Mouse (Mus musculus) C2C12 (cell line): Measurements from ENCODE around the gene Vat1. TPM values are rescaled to one million over a fixed set of nuclear protein-coding genes. Genes with fewer than 3 reads are reported as not detected.

ENCODE experiments used
- H3K27me3 ChIP-seq: one replicate; pipeline ENCODE4 v1.6.1; 2011; ENCODE audit not compliant: control insufficient read depth, insufficient read depth, insufficient read length
- H3K36me3 ChIP-seq: one replicate; pipeline ENCODE4 v1.6.1; 2011; ENCODE audit not compliant: control insufficient read depth, insufficient read depth
- H3K4me3 ChIP-seq: one replicate; pipeline ENCODE4 v1.5.1; 2011; ENCODE audit warnings: mild to moderate bottlenecking, control low read depth; ENCODE audit not compliant: poor library complexity, insufficient read depth, severe bottlenecking
- H3K79me2 ChIP-seq: one replicate; pipeline ENCODE4 v1.6.1; 2011; ENCODE audit not compliant: control insufficient read depth, insufficient read depth
- H3K79me3 ChIP-seq: one replicate; pipeline ENCODE4 v1.6.1; 2011; ENCODE audit warnings: low read depth, control low read depth
- H3ac ChIP-seq: one replicate; pipeline ENCODE3; 2011; ENCODE audit warnings: low read depth; ENCODE audit not compliant: control insufficient read depth, insufficient read length
- CEBPB ChIP-seq: IDR thresholded peaks from one replicate; pipeline ENCODE4 v1.6.1; 2011; ENCODE audit warnings: low read depth, mild to moderate bottlenecking, control low read depth, moderate library complexity
- CTCF ChIP-seq: IDR thresholded peaks from one replicate; pipeline ENCODE4 v1.5.1; 2011; ENCODE audit not compliant: control insufficient read depth, insufficient read depth, insufficient read length
- FOSL1 ChIP-seq: IDR thresholded peaks from one replicate; pipeline ENCODE4 v1.8.0; 2011; ENCODE audit warnings: mild to moderate bottlenecking, low read length; ENCODE audit not compliant: poor library complexity, insufficient read depth, severe bottlenecking
- MAX ChIP-seq: IDR thresholded peaks from one replicate; pipeline ENCODE4 v1.6.1; 2011; ENCODE audit warnings: mild to moderate bottlenecking, control low read depth
- MYOD1 ChIP-seq: IDR thresholded peaks from one replicate; pipeline ENCODE4 v1.6.1; 2011; ENCODE audit warnings: low read depth; ENCODE audit not compliant: control insufficient read depth, insufficient read length
- MYOG ChIP-seq: IDR thresholded peaks from one replicate; pipeline ENCODE4 v1.6.1; 2011; ENCODE audit not compliant: control insufficient read depth, insufficient read length; ENCODE audit errors: extremely low read depth
- USF1 ChIP-seq: IDR thresholded peaks from one replicate; pipeline ENCODE4 v1.6.1; 2011; ENCODE audit warnings: low read depth, mild to moderate bottlenecking, control low read depth, moderate library complexity
- polyA plus RNA-seq: library from polyadenylated mRNA; unstranded; fragments of >200 nt; fragmentation: generic; extraction: Trizol; gene quantifications from one replicate; pipeline ENCODE4 v1.2.1, GENCODE M21; 2012; ENCODE audit warnings: missing spikeins

The Vat1 gene
- polyA plus RNA-seq, 1 experiment: 306 TPM

DNA sequence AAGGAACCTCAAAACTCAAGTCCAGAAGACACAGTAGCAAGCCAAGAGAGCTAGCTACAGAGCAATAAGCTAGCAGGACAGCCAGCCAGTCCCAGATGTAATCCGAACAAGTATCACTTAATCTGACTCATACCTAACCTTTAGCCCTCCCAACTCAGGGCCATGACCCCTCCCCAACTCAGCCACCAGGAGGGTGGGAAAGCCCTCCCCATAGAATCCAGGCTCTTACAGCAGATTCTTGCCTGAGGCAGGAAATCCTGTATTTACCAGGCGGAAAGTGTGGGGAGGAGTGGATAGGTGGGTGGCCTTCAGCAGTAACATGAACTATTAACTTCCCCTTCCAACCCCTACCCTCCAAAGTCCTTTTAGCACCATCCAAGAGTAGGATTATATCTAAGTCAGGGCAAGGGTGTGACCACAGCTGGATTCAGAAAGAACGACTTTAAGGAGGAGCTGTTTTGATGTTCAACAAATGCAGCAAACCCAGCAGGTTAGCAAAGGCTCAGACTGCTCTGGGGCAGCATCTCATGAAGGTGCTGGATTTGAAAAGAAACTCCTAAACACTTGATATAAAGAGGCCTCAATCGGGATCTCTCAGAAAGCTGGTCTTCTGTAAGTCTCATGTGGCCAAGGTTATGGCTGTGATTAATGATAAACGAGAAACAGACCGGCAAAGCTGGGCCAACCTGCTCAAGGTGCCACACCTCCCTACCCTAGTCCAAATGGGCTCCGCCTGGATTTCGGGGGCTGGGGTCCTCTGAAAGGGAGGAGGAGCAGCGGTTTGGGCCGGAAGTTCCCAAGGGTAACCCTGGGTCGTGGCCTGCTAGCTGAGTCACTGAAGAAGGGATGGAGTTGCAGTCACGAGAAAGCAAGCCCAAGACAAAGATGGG is 1.6 kb downstream of the Vat1 start, which contains the start of gene Rnd2:
Gene Rnd2 (plus strand): TSS at position 789 of the 890 bp plus-strand sequence.
- no peaks in the 10 kb centered on the region for H3K27me3 ChIP-seq
- peaks cover 32% of the 10 kb centered on the region for H3K79me2 ChIP-seq
- peaks cover 6% of the 10 kb centered on the region for H3K79me3 ChIP-seq
- peak within 1 kb of the TSS; percentile 84 for H3K4me3 ChIP-seq
- H3K36me3 ChIP-seq: peaks cover 32% of the 10 kb centered on the region
- peak within 1 kb of the TSS; percentile 88 for H3ac ChIP-seq
- TF ChIP-seq FOSL1: no peak
- no peak for TF ChIP-seq USF1
- TF ChIP-seq CEBPB: no peak
- TF ChIP-seq MYOG: no peak
- TF ChIP-seq MYOD1: no peak
- TF ChIP-seq MAX: no peak
- no peak for TF ChIP-seq CTCF

- Histone ChIP-seq H3ac (no peak overlapping the region), H3K4me3 (no peak overlapping the region), H3K36me3 (peaks cover 47% of the 10 kb centered on the region), H3K79me3 (peaks cover 6% of the 10 kb centered on the region), H3K79me2 (peaks cover 32% of the 10 kb centered on the region), H3K27me3 (no peaks in the 10 kb centered on the region)
- TF ChIP-seq MYOD1 (no peak), USF1 (no peak), MAX (no peak), FOSL1 (no peak)
Measured at GRCm38 (mm10) chr11:101462583-101463440, 3.2 kb downstream of the Vat1 start.

DNA sequence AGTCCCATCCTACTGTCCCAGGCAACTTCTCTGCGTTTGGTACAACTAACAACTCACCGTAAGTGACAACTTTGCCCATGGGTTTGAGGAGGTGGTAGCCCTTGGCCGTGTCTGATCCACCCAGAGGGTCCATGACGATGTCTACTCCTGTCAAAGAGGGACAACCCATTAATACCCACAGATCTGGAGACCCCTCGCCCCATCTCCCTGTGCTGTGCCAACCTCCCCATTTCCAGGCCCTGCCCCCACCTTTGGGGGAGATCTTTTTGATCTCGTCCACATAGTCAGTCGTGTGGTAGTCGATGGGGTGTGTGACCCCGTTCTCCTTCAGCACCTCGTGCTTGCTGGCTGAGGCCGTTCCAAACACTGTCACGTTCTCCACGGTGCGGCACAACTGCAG is 3.9 kb downstream of the Vat1 start:
- Histone ChIP-seq H3K4me3 (no peak overlapping the region), H3ac (no peak overlapping the region), H3K79me2 (peaks cover 32% of the 10 kb centered on the region), H3K27me3 (no peaks in the 10 kb centered on the region), H3K79me3 (peaks cover 6% of the 10 kb centered on the region), H3K36me3 (peaks cover 54% of the 10 kb centered on the region)
- TF ChIP-seq CTCF (no peak), USF1 (no peak)

DNA sequence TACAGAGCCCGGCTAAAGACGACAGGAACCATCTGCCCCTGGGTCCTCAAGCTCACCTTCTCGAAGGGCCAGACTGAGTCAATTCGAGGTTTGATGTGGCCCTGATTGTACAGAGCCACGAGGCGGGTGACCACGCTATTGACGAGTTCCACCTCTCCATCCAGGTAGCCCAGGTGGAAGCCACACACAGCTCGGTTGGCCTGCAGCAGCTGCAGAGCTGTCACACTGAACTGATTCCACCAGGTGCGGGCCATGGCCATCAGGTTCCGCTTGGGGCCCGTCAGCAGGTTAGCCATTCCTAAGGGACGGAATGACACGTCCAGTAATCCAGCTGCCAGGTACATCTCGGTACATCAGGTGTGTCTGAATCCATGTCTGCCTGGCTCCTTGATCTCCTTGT is 5.7 kb downstream of the Vat1 start:
- no peak for TF ChIP-seq USF1
- TF ChIP-seq CEBPB: no peak
- TF ChIP-seq MYOG: no peak
- no peak for TF ChIP-seq MYOD1
- no peak for TF ChIP-seq CTCF
- TF ChIP-seq FOSL1: no peak
- TF ChIP-seq MAX: no peak
- H3K79me2 ChIP-seq: peaks cover 35% of the 10 kb centered on the region
- H3K79me3 ChIP-seq: peaks cover 6% of the 10 kb centered on the region
- no peak overlapping the region for H3K4me3 ChIP-seq
- H3K27me3 ChIP-seq: no peaks in the 10 kb centered on the region
- no peak overlapping the region for H3ac ChIP-seq
- peaks cover 59% of the 10 kb centered on the region for H3K36me3 ChIP-seq

- Histone ChIP-seq H3K79me3 (peaks cover 6% of the 10 kb centered on the region), H3K36me3 (peaks cover 59% of the 10 kb centered on the region), H3K4me3 (no peak overlapping the region), H3ac (no peak overlapping the region), H3K27me3 (no peaks in the 10 kb centered on the region), H3K79me2 (peaks cover 34% of the 10 kb centered on the region)
- TF ChIP-seq CTCF (no peak), MAX (no peak), USF1 (no peak), MYOG (no peak)
Measured at GRCm38 (mm10) chr11:101459716-101460115, 6.3 kb downstream of the Vat1 start.

GRCm38 (mm10) chr11:101458217-101458616 is 7.8 kb downstream of the Vat1 start:
- Histone ChIP-seq H3K36me3 (peaks cover 62% of the 10 kb centered on the region), H3K27me3 (no peaks in the 10 kb centered on the region), H3K79me3 (peaks cover 2% of the 10 kb centered on the region), H3K4me3 (no peak overlapping the region), H3ac (no peak overlapping the region), H3K79me2 (peaks cover 26% of the 10 kb centered on the region)
- no peak for TF ChIP-seq MYOG
- no peak for TF ChIP-seq MYOD1
- no peak for TF ChIP-seq CTCF
- TF ChIP-seq USF1: no peak
- TF ChIP-seq FOSL1: no peak
- TF ChIP-seq MAX: no peak
- TF ChIP-seq CEBPB: no peak
